Mouse (Mus musculus) spleen, postnatal 4 days (tissue): ENCODE measurements around the gene Tet1.
"Not testable (repeated sequence)": the region's sequence is repeated elsewhere in the genome, so short reads cannot be mapped to it uniquely, and the experiment has no call there.

Experiments
- DNase-seq, 2 experiments: peaks; one replicate each; pipeline ENCODE4 v3.0.0; 2022; ENCODE audit warnings: low spot score in 2 of 2

The Tet1 gene

DNA sequence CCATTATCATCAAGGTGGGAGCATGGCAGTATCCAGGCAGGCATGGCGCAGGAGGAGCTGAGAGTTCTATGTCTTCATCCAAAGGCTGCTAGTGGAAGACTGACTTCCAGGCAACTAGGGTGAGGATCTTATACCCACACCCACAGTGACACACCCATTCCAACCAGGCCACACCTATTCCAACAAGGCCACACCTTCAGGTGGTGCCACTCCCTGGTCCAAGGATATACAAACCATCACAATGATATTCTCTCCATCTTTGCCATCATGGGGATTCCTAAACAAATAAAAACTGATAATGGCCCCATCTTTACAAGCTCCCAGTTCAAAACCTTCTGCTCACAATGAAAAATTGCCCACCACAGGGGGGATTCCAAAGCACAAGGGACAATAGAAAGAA is at the start of gene Tet1:
TSS of gene Tet1 (minus strand) at position 101 of the 400 bp plus-strand sequence.
- not testable (repeated sequence) for DNase-seq

DNA sequence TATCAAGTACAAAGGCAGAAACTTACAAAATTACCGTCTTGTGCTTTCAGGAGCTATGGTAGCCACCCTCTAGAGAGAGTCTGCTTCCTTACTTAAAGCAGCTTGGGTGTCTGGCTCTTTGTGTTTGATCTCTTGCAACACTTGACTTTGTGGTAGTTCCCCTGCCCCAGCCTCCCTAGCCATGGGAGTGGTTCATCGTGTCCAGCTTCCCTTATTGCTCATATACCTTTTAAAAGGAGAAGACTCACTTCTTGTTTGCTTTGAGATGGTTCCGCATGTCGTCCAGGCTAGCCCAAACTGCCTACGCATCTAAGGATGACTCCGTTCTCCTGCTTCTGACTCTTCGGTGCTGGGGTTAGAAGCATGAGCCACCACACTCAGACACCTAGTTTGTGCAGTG is 39.8 kb upstream of the Tet1 start:
- peak in 1 of 2 experiments; percentile 31 for DNase-seq

- peak; percentile 74 to 85 for DNase-seq
Observed at GRCm38 (mm10) chr10:62946738-62947471, 38.1 kb upstream of the Tet1 start, which contains the start of gene Dna2. Gene Dna2 (plus strand): TSS chr10:62947026.

GRCm38 (mm10) chr10:62944975-62945580 is 36.3 kb upstream of the Tet1 start:
- no peak for DNase-seq

DNA sequence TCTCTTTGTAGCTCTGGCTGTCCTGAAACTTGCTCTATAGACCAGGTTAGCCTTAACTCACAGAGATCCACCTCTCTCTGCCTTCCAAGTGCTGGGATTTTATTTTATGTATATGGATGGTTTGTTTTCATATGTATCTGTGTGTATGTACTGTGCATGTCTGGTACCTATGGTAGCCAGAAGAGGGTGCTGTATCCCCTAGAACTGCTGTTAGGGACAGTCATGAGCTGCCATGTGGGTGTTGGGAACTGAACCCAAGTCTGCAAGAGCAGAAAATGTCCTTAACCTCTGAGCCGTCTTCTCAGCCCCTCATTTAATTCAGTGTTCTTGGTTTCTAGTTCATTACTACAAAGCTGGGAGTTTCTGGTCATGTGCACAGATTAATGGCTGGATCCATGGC is 23.6 kb upstream of the Tet1 start:
- DNase-seq = no peak

- no peak for DNase-seq
Observed at GRCm38 (mm10) chr10:62924096-62924635, 15.4 kb upstream of the Tet1 start.

DNA sequence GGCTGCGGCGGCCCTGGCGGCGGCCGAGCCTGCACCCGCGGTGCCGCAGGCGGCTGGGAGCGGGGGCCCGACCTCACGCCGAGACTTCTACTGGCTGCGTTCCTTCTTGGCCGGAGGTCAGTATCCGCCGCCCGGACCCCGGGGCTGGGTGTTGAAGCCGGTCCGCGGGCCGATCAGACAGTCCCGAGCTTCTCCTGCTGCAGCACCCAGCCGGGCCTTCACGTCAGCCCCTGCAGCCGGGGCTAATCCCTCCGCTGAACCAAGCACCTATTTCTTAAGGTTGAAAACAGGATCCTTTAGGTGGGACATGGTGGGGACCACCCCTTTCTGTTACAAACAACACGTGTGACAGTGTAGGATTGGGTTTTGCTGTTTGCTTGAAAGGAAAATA is 12.0 kb upstream of the Tet1 start:
- no peak for DNase-seq

GRCm38 (mm10) chr10:62919925-62920765 is 11.3 kb upstream of the Tet1 start, which contains the start of gene Slc25a16:
Gene Slc25a16 (plus strand): TSS chr10:62920633.
- DNase-seq = peak; percentile 87 to 95

DNA sequence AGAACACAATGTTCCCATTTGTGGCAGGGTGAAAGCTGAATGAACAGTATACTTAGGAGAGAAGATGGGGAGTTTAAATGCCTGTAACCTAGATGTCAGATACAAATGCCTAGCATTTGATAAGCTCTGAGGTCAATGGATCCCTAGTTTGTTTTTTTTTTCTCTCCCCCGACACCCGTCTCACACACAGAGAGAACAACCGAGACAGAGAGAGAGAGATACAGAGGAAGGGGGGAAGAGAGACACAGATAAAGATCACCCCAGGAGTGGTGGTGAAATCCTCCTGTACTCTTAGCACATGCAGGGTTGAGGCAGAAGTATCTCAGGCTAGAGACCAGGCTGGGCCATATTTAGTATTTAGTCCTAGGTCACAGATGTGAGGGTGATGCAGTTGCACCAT is 10.2 kb upstream of the Tet1 start:
- no peak for DNase-seq

DNA sequence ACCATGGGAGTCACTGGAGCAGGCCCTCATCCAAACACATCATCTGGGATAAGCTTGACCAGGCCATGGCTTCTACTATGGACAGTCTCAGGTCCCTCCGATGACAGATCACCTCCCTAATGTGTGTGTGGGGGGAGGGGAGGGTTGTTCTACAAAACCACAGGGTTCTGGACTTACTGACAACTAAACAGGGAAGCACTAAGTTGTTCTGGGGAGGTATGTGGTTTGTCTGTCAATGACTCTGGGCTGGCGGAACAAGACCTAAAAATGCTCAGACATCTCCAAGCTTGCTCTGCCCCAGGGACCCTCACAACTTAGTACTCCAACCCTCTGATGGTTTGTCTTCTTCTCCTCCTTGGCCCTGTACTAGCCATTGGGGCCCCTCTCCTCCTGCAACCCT is 2.3 kb upstream of the Tet1 start:
- no peak for DNase-seq

GRCm38 (mm10) chr10:62906336-62906735 is 2.5 kb downstream of the Tet1 start:
- no peak for DNase-seq

GRCm38 (mm10) chr10:62902829-62903228 is 6.0 kb downstream of the Tet1 start:
- DNase-seq = no peak

GRCm38 (mm10) chr10:62901826-62902225 is 7.0 kb downstream of the Tet1 start:
- no peak for DNase-seq

DNA sequence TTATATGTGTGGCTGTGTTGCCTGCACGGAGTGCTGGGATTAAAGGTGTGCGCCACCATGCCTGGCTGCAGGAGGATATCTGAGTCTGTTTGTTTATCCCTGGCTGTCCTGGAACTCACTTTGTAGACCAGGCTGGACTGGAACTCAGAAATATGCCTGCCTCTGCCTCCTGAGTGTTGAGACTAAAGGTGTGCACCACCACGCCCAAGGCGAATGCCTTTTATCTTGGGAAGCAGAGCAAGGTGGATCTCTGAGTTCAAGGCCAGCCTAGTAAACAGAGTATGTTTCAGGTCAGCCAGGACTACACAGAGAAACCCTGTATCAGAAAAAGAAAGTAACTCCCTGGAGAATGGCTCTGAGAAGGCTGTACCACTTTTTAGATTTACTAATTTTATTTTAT is 8.7 kb downstream of the Tet1 start:
- no peak for DNase-seq

GRCm38 (mm10) chr10:62898061-62898460 is 10.7 kb downstream of the Tet1 start:
- DNase-seq = no peak

- no peak for DNase-seq
Observed at GRCm38 (mm10) chr10:62897437-62897836, 11.4 kb downstream of the Tet1 start.

DNA sequence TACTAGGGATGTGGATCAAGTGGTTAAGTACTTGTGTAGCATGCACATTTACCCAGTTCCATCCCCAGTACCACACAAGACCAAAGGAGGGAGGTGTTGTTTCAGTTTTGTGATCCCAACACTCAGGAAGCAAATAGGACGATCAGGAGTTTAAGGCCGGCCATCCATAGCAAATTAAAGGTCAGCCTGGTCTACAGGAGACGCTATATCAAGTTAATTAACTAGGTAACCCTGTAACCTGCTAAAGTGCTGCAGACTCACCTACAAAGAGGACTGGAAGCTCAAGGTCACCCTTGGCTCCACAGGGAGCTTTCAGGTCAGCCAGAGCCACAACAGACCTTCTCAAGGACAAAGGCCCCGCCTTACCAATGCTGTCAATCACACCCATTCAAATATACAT is 12.0 kb downstream of the Tet1 start:
- no peak for DNase-seq

- no peak for DNase-seq
Observed at GRCm38 (mm10) chr10:62896035-62896434, 12.8 kb downstream of the Tet1 start.

GRCm38 (mm10) chr10:62895386-62895785 is 13.4 kb downstream of the Tet1 start:
- no peak for DNase-seq

DNA sequence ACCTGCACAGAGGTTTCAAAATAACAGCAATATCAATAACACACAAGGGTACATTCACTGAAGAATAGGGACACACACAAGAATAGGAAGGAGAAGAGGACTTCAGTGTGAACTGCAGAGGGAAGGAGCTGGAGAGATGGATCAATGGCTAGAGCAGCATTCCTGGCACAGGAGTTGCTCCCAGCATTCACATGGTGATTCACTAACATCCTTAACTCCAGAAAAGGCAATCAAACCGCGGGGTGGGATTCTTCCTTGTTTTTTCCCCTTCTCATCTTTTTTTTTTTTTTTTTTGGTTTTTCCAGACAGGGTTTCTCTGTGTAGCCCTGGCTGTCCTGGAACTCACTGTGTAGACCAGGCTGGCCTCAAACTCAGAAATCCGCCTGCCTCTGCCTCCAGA is 14.3 kb downstream of the Tet1 start:
- no peak for DNase-seq

DNA sequence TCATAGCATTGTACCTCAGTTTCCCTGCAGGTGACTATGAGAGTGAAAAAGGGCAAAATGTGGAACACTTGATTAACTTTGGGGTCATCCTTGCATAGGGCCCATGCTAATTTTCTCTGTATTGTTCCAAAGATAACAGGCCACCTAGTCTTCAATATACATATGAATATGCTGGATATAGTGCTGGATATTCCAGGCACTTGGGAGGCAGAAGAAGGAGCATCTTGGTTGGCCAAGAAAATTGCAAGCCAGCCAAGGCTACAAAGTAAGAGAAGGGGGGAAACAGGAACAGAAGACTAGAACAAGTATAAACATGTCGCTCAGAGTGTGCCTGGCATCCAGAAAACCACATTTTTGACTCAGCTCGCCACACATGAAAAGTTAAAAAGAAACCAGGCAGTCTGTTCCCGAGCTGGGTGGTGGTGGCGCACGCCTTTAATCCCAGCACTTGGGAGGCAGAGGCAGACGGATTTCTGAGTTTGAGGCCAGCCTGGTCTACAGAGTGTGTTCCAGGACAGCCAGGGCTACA is 15.4 kb downstream of the Tet1 start:
- no peak for DNase-seq
